Mouse (Mus musculus) intestine, embryonic 14.5 days (tissue): ENCODE results near the gene Thap3. TPM values are rescaled to one million over a fixed set of nuclear protein-coding genes. Genes with fewer than 3 reads are reported as not detected.
"Not testable (repeated sequence)": the region's sequence is repeated elsewhere in the genome, so short reads cannot be mapped to it uniquely, and the experiment has no call there.

ENCODE experiments used
- ATAC-seq: fragments of 200-750 bp; cut with Nextera tagmentation; replicated peaks from 2 replicates; pipeline ENCODE4 v1.8.0; 2017; ENCODE audit warnings: low read depth, moderate number of reproducible peaks, moderate TSS enrichment, moderate library complexity; ENCODE audit not compliant: low FRiP score, low TSS enrichment
- DNase-seq: peaks from one replicate; pipeline ENCODE4 v3.0.0-alpha.2; 2018; ENCODE audit warnings: low spot score
- H3K27ac ChIP-seq: fragments of 300-500 bp; sonication (generic); 2 replicates; pipeline ENCODE4 v1.5.1; 2014; ENCODE audit warnings: low read depth, mild to moderate bottlenecking, control low read depth
- H3K27me3 ChIP-seq: fragments of 300-500 bp; sonication (generic); replicated peaks from 2 replicates; pipeline ENCODE4 v1.6.1; 2014; ENCODE audit warnings: low read length, control low read depth; ENCODE audit not compliant: control insufficient read depth, insufficient read depth
- H3K36me3 ChIP-seq: fragments of 300-500 bp; sonication (generic); 2 replicates; pipeline ENCODE4 v1.6.1; 2014; ENCODE audit warnings: low read length, control low read depth; ENCODE audit not compliant: control insufficient read depth, insufficient read depth
- H3K4me1 ChIP-seq: fragments of 300-500 bp; sonication (generic); replicated peaks from 2 replicates; pipeline ENCODE4 v1.6.1; 2014; ENCODE audit warnings: low read length, control low read depth, mixed read lengths; ENCODE audit not compliant: control insufficient read depth, insufficient read depth
- H3K4me2 ChIP-seq: fragments of 300-500 bp; sonication (generic); 2 replicates; pipeline ENCODE4 v1.6.1; 2014; ENCODE audit warnings: low read length
- H3K4me3 ChIP-seq: fragments of 300-500 bp; sonication (generic); 2 replicates; pipeline ENCODE4 v1.5.1; 2014; ENCODE audit warnings: low read depth, low read length, control low read depth, mixed read lengths
- H3K9ac ChIP-seq: fragments of 300-500 bp; sonication (generic); 2 replicates; pipeline ENCODE4 v1.6.1; 2014; ENCODE audit warnings: mild to moderate bottlenecking, low read length
- H3K9me3 ChIP-seq: fragments of 300-500 bp; sonication (generic); 2 replicates; pipeline ENCODE4 v1.6.1; 2016; ENCODE audit warnings: low read length, control low read depth; ENCODE audit not compliant: control insufficient read depth
- WGBS: fragments of 180-500 bp; shearing (Covaris S2); extraction: QIAGEN DNeasy Blood & Tissue Kit; methylation state at CpG from one replicate; pipeline ENCODE4 v1.1.7; 2014; 5-methylcytosine and 5-hydroxymethylcytosine counted together
- polyA plus RNA-seq: library from polyadenylated mRNA; unstranded; fragments of >200 nt; fragmentation: Nextera tagmentation; extraction: Ambion mirVana; gene quantifications from 2 replicates; pipeline ENCODE4 v1.2.1, GENCODE M21; 2014

Gene Thap3
- polyA plus RNA-seq = 29.8 and 34.0 TPM in 2 replicates

DNA sequence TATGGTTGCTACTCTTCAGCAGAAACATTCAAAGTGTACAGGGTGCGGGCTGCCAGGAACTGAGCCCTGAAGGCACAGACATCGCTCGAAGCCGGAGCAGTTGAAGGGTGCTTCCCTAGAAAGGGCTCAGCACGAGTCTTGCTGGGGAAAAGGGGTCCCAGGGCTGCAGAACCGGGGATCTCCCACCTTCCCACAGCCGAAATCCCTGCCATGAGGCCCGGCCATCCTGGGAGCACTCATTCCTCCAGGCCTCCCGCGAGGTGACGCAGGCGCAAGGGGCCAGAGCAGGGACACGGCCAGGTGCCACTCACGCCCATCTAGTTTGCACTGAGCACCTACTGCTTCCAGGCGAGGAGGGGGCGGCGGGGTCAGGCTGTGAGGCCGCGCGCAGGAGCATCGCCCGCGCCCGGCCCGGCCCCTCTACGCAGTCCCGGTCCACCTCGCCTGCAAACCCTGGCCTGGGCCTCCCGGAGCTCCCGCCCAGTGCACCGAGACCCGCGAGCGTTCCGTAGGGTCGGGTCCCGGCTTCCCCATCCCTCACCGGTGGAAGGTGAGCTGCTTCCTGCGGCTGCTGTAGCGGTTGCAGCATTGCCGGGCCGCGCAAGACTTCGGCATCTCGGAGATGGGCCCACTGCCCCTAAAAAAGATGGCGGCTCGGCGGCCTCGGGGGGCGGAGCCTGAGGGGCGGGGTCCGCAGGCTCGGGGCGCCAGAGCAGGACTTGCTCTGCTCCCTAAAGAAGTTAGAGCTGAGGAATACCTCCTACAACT, at the start of gene Thap3:
Gene Thap3, minus strand, starts transcription at position 656 of the 768 bp plus-strand sequence.
- DNase-seq (peak; percentile 88), ATAC-seq (peak; percentile 79)
- peaks cover 16% of the 10 kb centered on the region for H3K4me1 ChIP-seq
- H3K4me2 ChIP-seq = peak within 1 kb of the TSS; percentile 91
- peak within 1 kb of the TSS; percentile 63 for H3K4me3 ChIP-seq
- 2% methylated on average over 53 of the region's 54 CpGs for WGBS
- H3K36me3 ChIP-seq = peaks cover 39% of the 10 kb centered on the region
- no peaks in the 10 kb centered on the region for H3K27me3 ChIP-seq
- no peaks in the 10 kb centered on the region for H3K9me3 ChIP-seq
- peak within 1 kb of the TSS; percentile 73 for H3K9ac ChIP-seq
- H3K27ac ChIP-seq = peak within 1 kb of the TSS; percentile 82

DNA sequence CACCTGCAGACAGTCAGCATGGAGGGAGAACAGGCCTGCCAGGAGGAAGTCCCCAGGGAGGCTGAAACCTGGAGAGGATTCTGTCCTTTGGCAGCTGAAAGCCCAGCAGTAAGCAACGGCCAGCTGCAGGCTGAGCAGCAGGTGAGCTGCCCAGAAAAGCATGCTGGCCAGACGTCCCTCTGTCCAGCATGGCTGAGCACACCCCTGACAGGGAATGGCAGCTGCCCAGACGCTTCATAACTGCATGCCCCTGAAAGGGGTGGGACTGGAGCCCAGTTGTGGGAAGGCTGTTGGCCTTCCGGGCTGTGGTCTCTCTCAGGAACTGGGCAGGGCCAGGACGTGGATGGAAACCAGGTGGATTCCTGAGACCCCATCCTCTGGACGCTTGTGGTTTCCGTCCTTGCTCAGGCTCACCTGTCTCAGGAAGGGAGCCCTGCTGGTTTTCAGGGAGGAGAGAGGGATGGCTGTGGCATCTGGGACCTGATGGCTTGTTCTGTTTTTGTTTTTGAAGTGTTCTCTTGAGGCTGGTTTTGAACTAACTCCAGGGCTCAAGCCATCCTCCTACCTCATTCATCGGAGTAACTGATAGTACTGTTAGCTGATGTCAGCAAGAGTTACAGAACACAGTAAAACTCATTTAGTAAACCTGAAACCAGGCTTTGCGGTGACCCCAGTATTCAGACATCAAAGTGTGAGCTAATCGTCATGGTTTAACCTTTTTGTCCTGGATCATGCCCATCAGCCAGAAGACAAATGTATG, 49.6 kb upstream of the Thap3 start, which contains the start of gene Tas1r1:
Gene Tas1r1, minus strand, starts transcription at position 344 of the 760 bp plus-strand sequence.
- 49% methylated on average over 10 of the region's 10 CpGs for WGBS
- no peak for ATAC-seq
- Histone ChIP-seq H3K27ac (no peak within 1 kb of the TSS), H3K4me3 (peak within 1 kb of the TSS; percentile 99), H3K4me1 (peaks cover 8% of the 10 kb centered on the region), H3K27me3 (no peaks in the 10 kb centered on the region), H3K36me3 (peaks cover 25% of the 10 kb centered on the region), H3K9me3 (no peaks in the 10 kb centered on the region), H3K9ac (peak within 1 kb of the TSS; percentile 75), H3K4me2 (peak within 1 kb of the TSS; percentile 97)
- no peak for DNase-seq

DNA sequence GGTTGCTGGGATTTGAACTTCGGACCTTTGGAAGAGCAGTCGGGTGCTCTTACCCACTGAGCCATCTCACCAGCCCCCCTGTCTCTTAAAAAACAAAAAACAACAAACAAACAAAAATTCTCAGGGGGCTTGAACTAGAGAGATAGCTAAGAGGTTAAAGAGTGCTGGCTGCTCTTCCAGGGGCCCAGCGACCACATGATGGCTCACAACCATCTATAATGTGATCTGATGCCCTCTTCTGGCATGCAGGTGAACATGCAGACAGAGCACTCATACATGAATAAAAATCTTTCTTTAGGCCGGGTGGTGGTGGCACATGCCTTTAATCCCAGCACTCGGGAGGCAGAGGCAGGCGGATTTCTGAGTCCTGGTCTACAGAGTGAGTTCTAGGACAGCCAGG, 47.7 kb upstream of the Thap3 start:
- not testable (repeated sequence) for ATAC-seq

DNA sequence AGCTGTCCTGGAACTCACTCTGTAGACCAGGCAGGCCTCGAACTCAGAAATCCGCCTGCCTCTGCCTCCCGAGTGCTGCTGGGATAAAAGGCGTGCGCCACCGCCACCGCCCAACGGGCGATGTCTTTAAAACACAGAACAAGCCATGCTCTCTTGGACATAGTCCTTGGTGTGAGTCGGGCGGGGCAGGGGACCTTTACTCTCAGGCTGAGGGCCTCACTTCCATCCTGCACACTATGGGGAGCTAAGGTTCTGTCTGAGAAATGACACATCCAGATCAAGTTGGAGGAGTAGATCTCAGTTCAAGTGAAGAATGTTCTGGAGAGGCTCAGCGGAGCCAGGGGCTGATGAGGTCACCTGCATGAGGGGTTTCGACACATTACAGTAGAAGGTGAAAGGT, 44.1 kb upstream of the Thap3 start:
- no peak for ATAC-seq
- H3K9ac ChIP-seq = no peak overlapping the region

More for the DNA sequence above, 47.7 kb upstream of the Thap3 start:
- H3K9ac ChIP-seq, DNase-seq, H3K27me3 ChIP-seq, H3K4me1 ChIP-seq, H3K9me3 ChIP-seq, H3K4me2 ChIP-seq, H3K27ac ChIP-seq, H3K4me3 ChIP-seq, H3K36me3 ChIP-seq: not testable (repeated sequence)
- WGBS = 87% methylated on average over 6 of the region's 6 CpGs

DNA sequence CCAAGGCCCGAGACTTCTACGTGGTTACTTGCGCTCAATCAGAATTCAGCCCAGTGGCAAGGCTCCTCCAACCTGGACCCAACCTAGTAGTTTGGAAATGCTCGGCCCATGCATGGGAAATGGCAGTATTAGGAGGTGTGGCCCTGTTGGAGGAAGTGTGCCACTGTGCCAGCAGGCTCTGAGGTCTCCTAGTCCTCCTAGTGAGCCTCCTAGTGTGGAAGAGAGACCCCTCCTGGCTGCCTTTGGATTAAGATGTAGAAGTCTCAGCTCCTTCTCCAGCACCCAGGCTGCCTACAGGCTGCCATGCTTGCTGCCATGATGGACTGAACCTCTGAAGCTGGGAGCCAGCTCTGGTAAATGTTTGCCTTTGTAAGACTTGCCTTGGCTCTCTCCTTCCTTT, 41.2 kb upstream of the Thap3 start:
- Histone ChIP-seq H3K9ac (no peak overlapping the region), H3K4me2 (no peak overlapping the region), H3K27me3 (no peaks in the 10 kb centered on the region), H3K9me3 (no peaks in the 10 kb centered on the region), H3K4me1 (peaks cover 25% of the 10 kb centered on the region), H3K36me3 (0 out of 2 replicates have a peak, but pooled peaks cover 6% of the 10 kb centered on the region), H3K27ac (no peak overlapping the region), H3K4me3 (no peak overlapping the region)
- DNase-seq (no peak), ATAC-seq (no peak)
- WGBS = 73% methylated on average over 4 of the region's 4 CpGs

More for the DNA sequence above, 44.1 kb upstream of the Thap3 start:
- Histone ChIP-seq H3K27ac (no peak overlapping the region), H3K4me3 (no peak overlapping the region), H3K36me3 (no peaks in the 10 kb centered on the region), H3K27me3 (no peaks in the 10 kb centered on the region), H3K4me2 (no peak overlapping the region), H3K4me1 (peaks cover 6% of the 10 kb centered on the region; the same call in 1 of the 2 replicates), H3K9me3 (no peaks in the 10 kb centered on the region)
- 85% methylated on average over 13 of the region's 13 CpGs for WGBS
- no peak for DNase-seq

DNA sequence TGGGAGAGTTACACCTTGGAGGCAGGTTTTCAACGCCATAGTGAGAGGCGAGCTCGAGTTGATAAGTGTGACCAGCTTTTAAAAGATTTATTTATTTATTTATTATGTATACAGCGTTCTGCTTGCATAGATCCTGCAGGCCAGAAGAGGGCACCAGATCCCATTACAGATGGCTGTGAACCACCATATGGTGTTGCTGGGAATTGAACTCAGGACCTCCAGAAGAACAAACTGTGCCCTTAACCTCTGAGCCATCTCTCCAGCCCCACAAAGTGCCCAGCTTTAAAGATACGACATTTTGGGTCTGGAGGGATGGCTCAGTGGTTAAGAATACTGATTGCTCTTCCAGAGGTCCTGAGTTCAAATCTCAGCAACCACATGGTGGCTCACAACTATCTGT, 40.3 kb upstream of the Thap3 start:
- no peak overlapping the region for H3K4me3 ChIP-seq
- peaks cover 12% of the 10 kb centered on the region; the same call in 1 of the 2 replicates for H3K36me3 ChIP-seq
- no peak overlapping the region for H3K4me2 ChIP-seq
- no peaks in the 10 kb centered on the region for H3K9me3 ChIP-seq
- no peaks in the 10 kb centered on the region for H3K27me3 ChIP-seq
- DNase-seq (no peak), ATAC-seq (no peak)
- WGBS = 48% methylated on average over 5 of the region's 5 CpGs
- H3K9ac ChIP-seq = no peak overlapping the region
- no peak overlapping the region for H3K27ac ChIP-seq
- peaks cover 29% of the 10 kb centered on the region for H3K4me1 ChIP-seq

DNA sequence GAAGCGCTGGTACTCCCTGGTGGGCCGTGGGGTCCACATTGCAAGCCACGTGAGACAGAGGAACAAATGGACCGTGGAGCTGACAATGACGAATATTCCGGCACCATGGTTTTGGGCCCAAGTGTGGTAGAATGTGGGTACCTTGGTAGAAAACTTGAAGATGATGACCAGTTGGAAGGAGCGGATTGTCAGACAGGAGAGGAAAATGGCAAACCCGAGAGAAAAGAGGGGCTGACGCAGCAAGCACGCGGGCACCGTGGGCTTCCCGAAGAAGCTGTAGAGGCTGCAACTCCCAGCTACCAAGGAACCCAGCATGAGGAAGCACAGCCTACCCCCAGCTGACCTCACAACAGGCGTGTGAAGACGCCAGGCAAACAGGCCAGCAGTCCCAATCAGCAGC, 39.7 kb upstream of the Thap3 start:
- H3K4me1 ChIP-seq = peaks cover 29% of the 10 kb centered on the region
- 64% methylated on average over 15 of the region's 15 CpGs for WGBS
- H3K36me3 ChIP-seq = peaks cover 14% of the 10 kb centered on the region
- no peak overlapping the region for H3K4me3 ChIP-seq
- ATAC-seq (no peak), DNase-seq (no peak)
- H3K27me3 ChIP-seq = no peaks in the 10 kb centered on the region
- peak overlapping the region; percentile 86; the same call in 1 of the 2 replicates for H3K4me2 ChIP-seq
- no peaks in the 10 kb centered on the region for H3K9me3 ChIP-seq
- H3K27ac ChIP-seq = no peak overlapping the region
- no peak overlapping the region for H3K9ac ChIP-seq

DNA sequence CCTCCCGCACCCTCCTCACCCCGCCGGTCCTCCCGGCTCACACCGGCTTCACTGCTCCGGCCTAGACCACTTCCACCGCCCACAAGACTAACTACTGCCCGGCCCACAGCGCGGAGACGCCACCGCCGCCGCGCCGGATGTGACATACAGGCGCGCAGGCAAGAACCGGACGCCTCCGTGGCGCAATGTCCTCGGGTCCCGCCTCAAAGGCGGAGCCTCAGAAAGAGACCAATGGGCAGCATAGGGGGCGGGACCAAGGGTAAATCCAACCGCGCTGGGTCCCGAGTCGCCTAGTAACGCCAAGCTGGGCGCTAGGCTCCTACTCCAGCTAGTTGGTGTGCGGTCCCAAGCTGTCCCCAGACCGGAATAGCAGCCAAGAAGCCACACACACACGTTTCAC, 38.7 kb upstream of the Thap3 start, which contains the start of gene Zbtb48:
Gene Zbtb48, minus strand, starts transcription at position 148 of the 400 bp plus-strand sequence.
- peak within 1 kb of the TSS; percentile 97 for H3K4me2 ChIP-seq
- DNase-seq = peak; percentile 92
- no peaks in the 10 kb centered on the region for H3K27me3 ChIP-seq
- peaks cover 29% of the 10 kb centered on the region for H3K4me1 ChIP-seq
- H3K9me3 ChIP-seq = no peaks in the 10 kb centered on the region
- peak; percentile 97 for ATAC-seq
- H3K4me3 ChIP-seq = peak within 1 kb of the TSS; percentile 69
- peak within 1 kb of the TSS; percentile 64; the same call in 1 of the 2 replicates for H3K27ac ChIP-seq
- H3K36me3 ChIP-seq = peaks cover 23% of the 10 kb centered on the region
- peak within 1 kb of the TSS; percentile 69 for H3K9ac ChIP-seq
- 0% methylated on average over 35 of the region's 35 CpGs for WGBS
